Mouse (Mus musculus) urinary bladder, adult 2 months (tissue): ENCODE data around the gene Ddx43. TPM values are rescaled to one million over a fixed set of nuclear protein-coding genes. Genes with fewer than 3 reads are reported as not detected.

Experiments
- DNase-seq: peaks from one replicate; pipeline ENCODE4 v3.0.0; 2022; ENCODE audit warnings: low spot score
- polyA plus RNA-seq: library from polyadenylated mRNA; depleted of rRNA; stranded (reverse); fragments of >200 nt; gene quantifications from 2 replicates; pipeline ENCODE4 v1.2.3, GENCODE M21; 2012

Ddx43 gene
- polyA plus RNA-seq, 1 experiment = 0.77 TPM

- DNase-seq = no peak
Observed at GRCm38 (mm10) chr9:78372827-78373504, 22.6 kb upstream of the Ddx43 start.

- no peak for DNase-seq
Observed at GRCm38 (mm10) chr9:78374397-78374796, 21.2 kb upstream of the Ddx43 start.

- DNase-seq = no peak
Observed at GRCm38 (mm10) chr9:78374885-78375389, 20.6 kb upstream of the Ddx43 start.

- DNase-seq = no peak
Observed at GRCm38 (mm10) chr9:78375486-78375885, 20.1 kb upstream of the Ddx43 start.

GRCm38 (mm10) chr9:78377546-78377945 is 18.0 kb upstream of the Ddx43 start:
- DNase-seq = no peak

GRCm38 (mm10) chr9:78378113-78378785 is 17.3 kb upstream of the Ddx43 start, which contains the start of gene Ooep:
Gene Ooep (minus strand): TSS chr9:78378725.
- no peak for DNase-seq

GRCm38 (mm10) chr9:78385893-78386292 is 9.7 kb upstream of the Ddx43 start:
- no peak for DNase-seq

- no peak for DNase-seq
Observed at GRCm38 (mm10) chr9:78386947-78387346, 8.6 kb upstream of the Ddx43 start.

GRCm38 (mm10) chr9:78389981-78390380 is 5.6 kb upstream of the Ddx43 start:
- no peak for DNase-seq

- no peak for DNase-seq
Observed at GRCm38 (mm10) chr9:78393741-78394140, 1.8 kb upstream of the Ddx43 start.

- no peak for DNase-seq
Observed at GRCm38 (mm10) chr9:78394602-78395001, 975 bp upstream of the Ddx43 start.

GRCm38 (mm10) chr9:78395244-78395629 is 340 bp upstream of the Ddx43 start:
- no peak for DNase-seq

- no peak for DNase-seq
Observed at GRCm38 (mm10) chr9:78396517-78396916, 940 bp downstream of the Ddx43 start.

- no peak for DNase-seq
Observed at GRCm38 (mm10) chr9:78400570-78400969, 5.0 kb downstream of the Ddx43 start.

GRCm38 (mm10) chr9:78401596-78401995 is 6.0 kb downstream of the Ddx43 start:
- no peak for DNase-seq

GRCm38 (mm10) chr9:78427362-78427781 is 31.8 kb downstream of the Ddx43 start:
- DNase-seq = no peak

- DNase-seq = no peak
Observed at GRCm38 (mm10) chr9:78428185-78428584, 32.6 kb downstream of the Ddx43 start.

- DNase-seq = no peak
Observed at GRCm38 (mm10) chr9:78428870-78429432, 33.4 kb downstream of the Ddx43 start.

- DNase-seq = no peak
Observed at GRCm38 (mm10) chr9:78429551-78429950, 34.0 kb downstream of the Ddx43 start.

- DNase-seq = no peak
Observed at GRCm38 (mm10) chr9:78430486-78430885, 34.9 kb downstream of the Ddx43 start.

- no peak for DNase-seq
Observed at GRCm38 (mm10) chr9:78432471-78432870, 36.9 kb downstream of the Ddx43 start.

- no peak for DNase-seq
Observed at GRCm38 (mm10) chr9:78439426-78439825, 43.8 kb downstream of the Ddx43 start.

- DNase-seq = no peak
Observed at GRCm38 (mm10) chr9:78442237-78442578, 46.6 kb downstream of the Ddx43 start.
